Mouse (Mus musculus): ENCODE results near the gene Gm28778. TPM values are rescaled to one million over a fixed set of nuclear protein-coding genes. Genes with fewer than 3 reads are reported as not detected.
"Not testable (repeated sequence)": the region's sequence is repeated elsewhere in the genome, so short reads cannot be mapped to it uniquely, and the experiment has no call there.

The Gm28778 gene
- total and polyA plus RNA-seq, 2 experiments from 2014 or later = not detected

DNA sequence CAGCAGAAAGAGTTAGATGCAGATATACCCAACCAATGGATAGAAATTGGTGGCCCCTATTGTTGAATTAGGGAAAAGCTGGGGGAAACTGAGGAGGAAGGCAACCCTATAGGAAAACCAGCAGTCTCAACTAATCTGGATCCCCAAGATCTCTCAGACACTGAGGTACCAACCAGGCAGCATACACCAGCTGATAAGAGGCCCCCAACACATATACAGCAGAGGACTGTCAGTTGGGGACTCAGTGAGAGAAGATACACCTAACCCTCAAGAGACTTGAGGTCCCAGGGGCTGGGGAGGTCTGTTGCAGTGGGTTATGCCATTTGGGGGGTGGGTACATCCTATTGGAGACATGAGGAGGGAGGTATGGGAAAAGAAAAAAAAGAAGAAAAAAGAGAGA is 38.6 kb downstream of the Gm28778 start:
- Histone ChIP-seq H3K4me3 (ENCODE audit: low read length) (no peak overlapping the region), H3K9me3 (ENCODE audit: low read length) (no peaks in the 10 kb centered on the region), H3K4me1 (ENCODE audit: insufficient read depth, low read length) (no peaks in the 10 kb centered on the region), H3K4me2 (ENCODE audit: low read depth, low read length) (no peak overlapping the region), H3K9ac (replicated peaks; ENCODE audit: low read length) (no peak overlapping the region), H3K36me3 (ENCODE audit: insufficient read depth, low read length) (no peaks in the 10 kb centered on the region), H3K27me3 (ENCODE audit: insufficient read depth, low read length) (no peaks in the 10 kb centered on the region), H3K27ac (no peak overlapping the region)
- no peak for DNase-seq (ENCODE audit: low spot score)
- ATAC-seq = no peak
- no peak for TF ChIP-seq CTCF (IDR thresholded peaks at IDR 0.05; ENCODE audit: low read depth)

DNA sequence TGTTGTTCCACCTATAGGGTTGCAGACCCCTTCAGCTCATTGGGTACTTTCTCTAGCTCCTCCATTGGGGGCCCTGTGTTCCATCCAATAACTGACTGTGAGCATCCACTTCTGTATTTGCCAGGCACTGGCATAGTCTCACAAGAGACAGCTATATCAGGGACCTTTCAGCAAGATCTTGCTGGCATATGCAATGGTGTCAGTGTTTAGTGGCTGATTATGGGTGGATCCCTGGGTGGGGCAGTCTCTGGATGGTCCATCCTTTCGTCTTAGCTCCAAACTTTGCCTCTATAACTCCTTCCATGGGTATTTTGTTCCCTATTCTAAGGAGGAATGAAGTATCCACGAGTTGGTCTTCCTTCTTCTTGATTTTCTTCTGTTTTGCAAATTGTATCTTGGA is 40.5 kb downstream of the Gm28778 start:
- not testable (repeated sequence) for H3K27me3 ChIP-seq (ENCODE audit: insufficient read depth, low read length); H3K4me3 ChIP-seq (ENCODE audit: low read length); H3K27ac ChIP-seq; H3K4me2 ChIP-seq (ENCODE audit: low read depth, low read length); H3K36me3 ChIP-seq (ENCODE audit: insufficient read depth, low read length); DNase-seq (ENCODE audit: low spot score); ATAC-seq; H3K4me1 ChIP-seq (ENCODE audit: insufficient read depth, low read length); H3K9ac ChIP-seq (replicated peaks; ENCODE audit: low read length); H3K9me3 ChIP-seq (ENCODE audit: low read length)
- WGBS = 56% methylated on average over 2 of the region's 2 CpGs

DNA sequence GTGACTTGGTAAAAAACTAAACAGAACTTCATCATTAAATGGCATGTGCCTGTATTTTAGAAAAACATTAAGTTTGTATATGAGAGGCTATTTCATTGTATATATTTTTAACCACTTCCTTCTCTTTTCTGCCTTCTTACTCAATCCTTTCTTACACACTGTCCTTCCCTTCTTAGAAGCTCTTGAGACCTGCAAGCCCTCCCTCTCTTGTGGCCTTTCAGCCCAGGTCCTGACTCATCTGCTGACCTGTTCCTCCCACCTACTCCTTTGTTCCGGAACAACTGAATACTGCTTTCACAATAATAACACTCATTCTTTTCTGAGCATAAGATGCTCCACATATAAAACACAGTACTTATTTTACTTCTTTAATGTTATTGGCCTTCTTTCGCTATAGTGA is 44.2 kb downstream of the Gm28778 start:
- 96% methylated on average over 2 of the region's 2 CpGs for WGBS
- Histone ChIP-seq H3K4me1 (ENCODE audit: insufficient read depth, low read length) (no peaks in the 10 kb centered on the region), H3K4me2 (ENCODE audit: low read depth, low read length) (no peak overlapping the region), H3K27me3 (ENCODE audit: insufficient read depth, low read length) (no peaks in the 10 kb centered on the region), H3K9me3 (ENCODE audit: low read length) (no peaks in the 10 kb centered on the region), H3K36me3 (ENCODE audit: insufficient read depth, low read length) (peaks cover 28% of the 10 kb centered on the region; the same call in 1 of the 2 replicates), H3K27ac (no peak overlapping the region), H3K4me3 (ENCODE audit: low read length) (no peak overlapping the region), H3K9ac (replicated peaks; ENCODE audit: low read length) (no peak overlapping the region)
- ATAC-seq (no peak), DNase-seq (ENCODE audit: low spot score) (no peak)
- no peak for TF ChIP-seq CTCF (IDR thresholded peaks at IDR 0.05; ENCODE audit: low read depth)

DNA sequence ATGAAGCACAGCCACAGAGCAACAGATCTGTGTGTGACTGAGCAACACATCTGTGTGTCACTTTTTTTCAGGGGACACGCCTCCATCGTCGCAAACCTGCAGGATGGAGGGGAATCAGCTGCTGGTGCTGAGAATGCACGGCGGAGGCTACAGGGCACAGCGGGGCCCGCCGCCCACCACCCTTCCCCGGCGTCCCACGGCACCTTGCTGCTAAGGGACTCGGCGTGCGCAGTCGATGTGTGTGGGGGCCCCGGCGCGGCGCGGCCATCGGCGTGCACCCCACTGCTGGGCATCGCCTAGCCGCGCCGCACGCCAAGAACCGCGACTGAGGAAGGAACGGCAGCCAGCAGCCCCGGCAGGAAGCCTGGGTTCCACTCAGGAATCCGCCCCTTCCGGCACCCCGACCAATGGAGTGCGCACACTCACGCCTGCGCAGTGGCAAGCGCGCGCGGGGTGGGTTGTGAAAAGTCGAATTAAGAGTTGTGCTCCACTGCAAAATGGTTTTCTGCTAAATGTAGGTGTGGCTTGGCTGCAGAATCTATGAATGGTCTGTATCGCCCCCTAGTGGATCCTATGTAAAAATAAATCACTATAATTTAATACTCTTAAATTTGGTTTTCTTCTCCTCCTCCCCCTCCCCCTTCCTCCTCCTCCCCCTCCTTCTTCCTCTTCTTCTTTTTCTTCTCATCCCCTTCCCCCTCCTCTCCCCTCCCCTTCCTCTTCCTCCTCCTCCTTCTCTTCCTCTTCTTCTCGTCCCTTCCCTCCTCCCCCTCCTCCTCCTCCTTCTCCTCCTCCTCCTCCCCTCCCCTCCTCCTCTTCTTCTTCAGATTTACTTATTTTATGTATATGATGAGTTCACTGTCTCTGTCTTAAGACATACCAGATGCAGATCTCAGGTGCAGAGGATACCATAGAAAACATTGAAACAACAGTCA is 55.7 kb downstream of the Gm28778 start, which contains the start of the genes Asdurf, Gm28551 and Asnsd1:
Gene Asdurf, minus strand, starts transcription at position 293 of the 935 bp plus-strand sequence.
Gene Gm28551, minus strand, starts transcription at position 341 of the 935 bp plus-strand sequence.
Gene Asnsd1, minus strand, starts transcription at position 426 of the 935 bp plus-strand sequence.
- no peaks in the 10 kb centered on the region for H3K4me1 ChIP-seq (ENCODE audit: insufficient read depth, low read length)
- peak within 1 kb of the TSS; percentile 89 for H3K4me3 ChIP-seq (ENCODE audit: low read length)
- H3K9ac ChIP-seq (replicated peaks; ENCODE audit: low read length) = peak within 1 kb of the TSS; percentile 89
- H3K27ac ChIP-seq = peak within 1 kb of the TSS; percentile 89
- TF ChIP-seq CTCF (IDR thresholded peaks at IDR 0.05; ENCODE audit: low read depth) = peak; percentile 72
- whole genome bisulfite sequencing = under 1% methylated on average over 44 of the region's 44 CpGs
- H3K27me3 ChIP-seq (ENCODE audit: insufficient read depth, low read length) = no peaks in the 10 kb centered on the region
- peak; percentile 100 for ATAC-seq
- peak within 1 kb of the TSS; percentile 60 for H3K4me2 ChIP-seq (ENCODE audit: low read depth, low read length)
- peaks cover 7% of the 10 kb centered on the region for H3K36me3 ChIP-seq (ENCODE audit: insufficient read depth, low read length)
- no peaks in the 10 kb centered on the region for H3K9me3 ChIP-seq (ENCODE audit: low read length)
- DNase-seq (ENCODE audit: low spot score) = peak; percentile 98

DNA sequence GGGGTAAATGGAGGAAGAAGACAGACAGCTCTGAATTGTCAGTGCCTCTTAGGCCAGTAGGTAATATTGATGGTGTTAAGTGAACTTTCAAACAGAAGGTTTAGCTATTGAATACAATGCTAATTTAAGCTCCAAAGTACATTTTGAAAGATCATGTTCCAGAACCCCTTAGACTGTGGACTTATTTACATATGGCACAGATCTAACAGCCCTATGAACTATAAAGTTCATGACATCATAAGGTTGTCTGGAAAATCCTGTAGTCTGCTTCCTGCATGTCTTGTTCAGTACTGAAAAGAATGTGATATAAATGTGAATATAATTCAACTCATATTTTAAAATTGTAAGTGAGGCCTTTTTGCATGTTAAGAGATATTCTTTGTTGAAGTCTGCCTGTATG is 62.1 kb downstream of the Gm28778 start:
- Histone ChIP-seq H3K4me3 (ENCODE audit: low read length) (no peak overlapping the region), H3K4me1 (ENCODE audit: insufficient read depth, low read length) (no peaks in the 10 kb centered on the region), H3K9me3 (ENCODE audit: low read length) (no peaks in the 10 kb centered on the region), H3K27ac (no peak overlapping the region), H3K4me2 (ENCODE audit: low read depth, low read length) (no peak overlapping the region), H3K27me3 (ENCODE audit: insufficient read depth, low read length) (no peaks in the 10 kb centered on the region), H3K36me3 (ENCODE audit: insufficient read depth, low read length) (no peaks in the 10 kb centered on the region), H3K9ac (replicated peaks; ENCODE audit: low read length) (no peak overlapping the region)
- DNase-seq (ENCODE audit: low spot score) = no peak
- ATAC-seq = no peak
- TF ChIP-seq CTCF (IDR thresholded peaks at IDR 0.05; ENCODE audit: low read depth) = no peak

Other genes starting within 250 kb of the Gm28778 start
- gene Mstn, start 235.5 kb upstream of the Gm28778 start, total RNA-seq (2014; rRNA removed) = 0.11 and 0.31 TPM in 2 replicates
- gene Mstn, start 235.5 kb upstream of the Gm28778 start, polyA plus RNA-seq (2015; fragmentation: Nextera tagmentation; extraction: Ambion mirVana) = 0.32 and 0.39 TPM in 2 replicates
- gene 1700019A02Rik, start 109.5 kb upstream of the Gm28778 start, total RNA-seq (2014; rRNA removed) = not detected in 2 replicates
- not detected in 2 replicates for gene 1700019A02Rik, start 109.5 kb upstream of the Gm28778 start, polyA plus RNA-seq (2015; fragmentation: Nextera tagmentation; extraction: Ambion mirVana)
- 4.4 and 5.2 TPM in 2 replicates for gene Pms1, start 93 bp upstream of the Gm28778 start, total RNA-seq (2014; rRNA removed)
- 7.3 and 7.7 TPM in 2 replicates for gene Pms1, start 93 bp upstream of the Gm28778 start, polyA plus RNA-seq (2015; fragmentation: Nextera tagmentation; extraction: Ambion mirVana)
- 21.9 and 22.1 TPM in 2 replicates for gene Ormdl1, start within 50 bp of the Gm28778 start, total RNA-seq (2014; rRNA removed)
- gene Ormdl1, start within 50 bp of the Gm28778 start, polyA plus RNA-seq (2015; fragmentation: Nextera tagmentation; extraction: Ambion mirVana) = 33.9 and 34.8 TPM in 2 replicates
- gene Osgepl1, start 16.5 kb downstream of the Gm28778 start, total RNA-seq (2014; rRNA removed) = 7.6 and 8.3 TPM in 2 replicates
- gene Osgepl1, start 16.5 kb downstream of the Gm28778 start, polyA plus RNA-seq (2015; fragmentation: Nextera tagmentation; extraction: Ambion mirVana) = 18.1 and 21.0 TPM in 2 replicates
- gene Asdurf, start 55.5 kb downstream of the Gm28778 start, total RNA-seq (2014; rRNA removed) = not detected in 2 replicates
- gene Asdurf, start 55.5 kb downstream of the Gm28778 start, polyA plus RNA-seq (2015; fragmentation: Nextera tagmentation; extraction: Ambion mirVana) = 12.0 and 15.5 TPM in 2 replicates
- 0.40 and 0.94 TPM in 2 replicates for gene Gm28551, start 55.6 kb downstream of the Gm28778 start, total RNA-seq (2014; rRNA removed)
- gene Gm28551, start 55.6 kb downstream of the Gm28778 start, polyA plus RNA-seq (2015; fragmentation: Nextera tagmentation; extraction: Ambion mirVana) = 1.7 and 1.8 TPM in 2 replicates
- 26.2 and 27.9 TPM in 2 replicates for gene Asnsd1, start 55.6 kb downstream of the Gm28778 start, total RNA-seq (2014; rRNA removed)
- gene Asnsd1, start 55.6 kb downstream of the Gm28778 start, polyA plus RNA-seq (2015; fragmentation: Nextera tagmentation; extraction: Ambion mirVana) = 47.6 and 50.3 TPM in 2 replicates

Data from hindbrain, postnatal 0 days (tissue).